Mouse (Mus musculus) olfactory bulb, adult 2 months (tissue): ENCODE data around the gene Vmn1r235.

Source experiments
- CTCF ChIP-seq: fragments of 200-500 bp; IDR thresholded peaks from 2 replicates; pipeline ENCODE4 v1.5.1; 2012; ENCODE audit warnings: low read depth, mild to moderate bottlenecking, low read length, moderate library complexity; ENCODE audit not compliant: insufficient read depth
- POLR2A ChIP-seq: fragments of 200-500 bp; IDR thresholded peaks from 2 replicates; pipeline ENCODE4 v1.6.1; 2012; ENCODE audit warnings: mild to moderate bottlenecking, low read depth, low read length, moderate library complexity; ENCODE audit not compliant: insufficient read depth

DNA sequence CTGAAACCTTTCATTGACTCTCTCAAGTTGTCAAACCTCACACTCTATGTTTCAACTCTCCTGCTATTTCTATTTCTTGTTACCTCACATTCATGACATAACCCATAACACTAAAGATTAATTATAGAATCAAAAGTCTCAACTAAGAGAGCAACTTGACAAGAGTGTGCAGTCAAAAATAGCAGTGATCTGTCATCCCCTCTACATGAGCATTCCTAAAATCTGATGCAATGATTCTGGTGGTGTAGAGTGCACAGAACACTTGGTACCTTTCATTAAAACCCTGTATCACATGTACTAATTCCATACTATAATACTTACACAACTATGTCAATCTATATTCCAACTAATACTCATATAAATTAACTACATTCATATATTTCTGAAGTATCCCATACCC lies 33.5 kb downstream of the Vmn1r235 start:
- no peak for TF ChIP-seq CTCF
- TF ChIP-seq POLR2A, result no peak
